Mouse (Mus musculus): ENCODE results near the gene Sgms1. TPM values are rescaled to one million over a fixed set of nuclear protein-coding genes. Genes with fewer than 3 reads are reported as not detected.

Gene Sgms1
- total RNA-seq, 2 experiments from 2014 or later: 34.3 to 50.0 TPM

DNA sequence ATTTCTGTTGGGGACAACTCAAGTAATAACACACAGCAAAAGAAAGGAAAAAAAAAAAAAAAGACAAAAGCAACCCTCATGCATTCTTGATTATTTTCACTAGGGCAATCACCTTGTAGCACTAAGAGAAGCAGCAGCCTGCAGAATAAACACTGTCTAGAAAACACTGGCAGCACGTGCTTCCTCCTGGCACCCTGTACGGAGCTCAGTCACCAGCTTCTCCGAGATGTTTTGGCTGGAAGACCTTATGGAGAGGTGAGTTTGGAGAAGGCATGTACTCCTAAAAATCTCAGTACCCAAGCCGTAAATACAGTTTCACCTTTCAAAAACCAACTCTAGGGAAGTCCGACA is 179.4 kb downstream of the Sgms1 start:
- intact Hi-C loops (cut with DNase I): no loop called here
- DNase-seq (ENCODE audit: low spot score in 2 of 2): no peak

DNA sequence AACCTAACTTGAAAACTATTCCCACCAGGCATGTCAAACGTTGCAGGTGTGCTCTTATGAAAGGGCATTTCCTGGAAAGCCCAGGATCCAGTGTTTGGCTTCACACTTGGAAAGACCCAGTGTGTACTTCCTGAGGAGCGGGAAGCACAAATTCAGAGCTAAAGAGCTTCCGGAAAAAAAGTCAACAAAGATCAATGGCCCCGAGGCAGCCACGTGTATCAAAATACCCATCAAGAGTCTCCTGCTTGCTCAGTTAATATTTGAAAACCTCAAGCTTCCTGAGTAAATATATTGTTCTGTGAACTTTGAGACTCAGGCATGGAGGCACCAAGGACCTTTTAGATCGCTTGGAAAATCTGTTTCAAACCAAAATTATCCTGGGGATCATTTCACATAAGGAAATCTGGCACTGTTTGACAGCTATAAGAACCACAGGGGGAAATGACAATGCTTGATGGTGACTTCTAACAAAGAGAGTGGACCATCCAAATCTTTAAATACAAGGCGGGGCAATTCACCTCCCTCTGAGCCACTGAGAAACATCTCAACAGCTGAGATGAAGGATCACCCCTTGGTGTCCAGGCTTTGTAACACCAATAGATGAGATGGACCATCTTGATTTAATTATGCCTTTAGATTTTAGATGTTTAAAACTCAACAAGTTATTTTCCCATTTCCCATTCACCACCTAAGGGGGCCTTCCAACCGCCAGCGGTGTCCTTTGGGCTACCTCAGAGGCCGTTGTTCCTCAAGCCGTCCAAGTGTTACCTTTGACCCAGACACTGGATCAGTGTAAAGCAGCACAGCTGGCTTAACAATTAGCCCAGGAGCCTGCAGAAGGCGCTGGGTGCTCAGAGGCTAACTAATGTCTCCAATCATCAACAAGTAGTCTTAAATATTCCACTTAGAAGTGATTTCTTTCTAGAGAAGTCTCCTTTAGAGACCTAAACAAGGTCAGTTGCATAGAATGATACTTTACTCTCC is 187.1 kb downstream of the Sgms1 start:
- intact Hi-C loops (cut with DNase I): no loop called here
- no peak for DNase-seq (ENCODE audit: low spot score in 2 of 2)

DNA sequence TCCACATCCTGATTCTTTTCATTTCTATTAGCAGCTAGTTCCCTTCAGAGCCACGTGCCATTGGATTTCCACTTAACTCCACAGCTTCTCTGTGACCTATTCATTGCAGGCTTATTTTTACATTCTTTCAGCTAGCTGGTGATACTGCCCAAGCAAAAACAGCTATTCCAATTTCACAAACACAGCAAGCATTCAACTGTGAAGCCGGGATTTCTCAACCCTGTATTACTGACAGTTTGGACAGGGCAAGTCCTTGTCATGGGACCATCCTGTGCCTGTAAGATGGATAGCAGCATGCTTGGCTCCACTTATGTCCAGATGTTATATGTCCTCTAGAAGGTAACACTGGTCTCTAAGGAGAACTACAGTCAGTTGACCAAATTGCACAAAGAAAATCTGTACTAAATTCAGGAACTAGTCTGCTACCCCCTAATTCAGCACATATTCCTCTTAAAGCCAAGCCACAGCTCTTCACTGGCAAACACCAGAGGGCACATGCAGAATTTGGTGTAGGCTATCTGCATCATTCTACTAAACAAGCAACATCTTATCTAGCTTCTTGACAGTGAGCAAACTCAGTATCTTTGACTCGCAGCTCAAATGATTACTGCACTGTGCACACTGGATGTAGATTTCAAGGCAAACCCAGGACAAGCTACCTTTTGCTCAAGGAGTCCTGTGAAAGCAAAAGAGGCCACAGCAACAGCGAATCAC is 189.5 kb downstream of the Sgms1 start:
- DNase-seq (ENCODE audit: low spot score in 2 of 2): no peak
- intact Hi-C loops (cut with DNase I): no loop called here

DNA sequence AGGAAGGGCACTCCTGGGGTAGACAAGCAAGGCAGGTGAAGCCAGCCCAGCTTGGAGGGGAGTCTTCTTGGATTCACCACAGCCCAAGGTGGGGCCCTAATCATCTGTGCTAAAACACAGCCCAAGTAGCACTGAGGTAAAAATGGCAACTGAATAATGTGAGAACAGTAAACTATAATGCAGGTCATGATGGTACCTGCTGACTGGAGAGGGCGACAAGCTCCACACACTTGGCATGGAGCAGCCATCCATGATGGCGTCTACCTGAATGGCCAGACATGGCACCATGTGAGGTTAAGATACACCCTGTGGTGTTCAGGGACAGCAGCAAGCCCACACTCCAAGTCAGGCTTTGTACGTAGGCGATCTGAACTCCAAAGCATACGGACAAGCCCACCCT is 190.4 kb downstream of the Sgms1 start:
- DNase-seq (ENCODE audit: low spot score in 2 of 2): no peak
- intact Hi-C loops (cut with DNase I): no loop called here

DNA sequence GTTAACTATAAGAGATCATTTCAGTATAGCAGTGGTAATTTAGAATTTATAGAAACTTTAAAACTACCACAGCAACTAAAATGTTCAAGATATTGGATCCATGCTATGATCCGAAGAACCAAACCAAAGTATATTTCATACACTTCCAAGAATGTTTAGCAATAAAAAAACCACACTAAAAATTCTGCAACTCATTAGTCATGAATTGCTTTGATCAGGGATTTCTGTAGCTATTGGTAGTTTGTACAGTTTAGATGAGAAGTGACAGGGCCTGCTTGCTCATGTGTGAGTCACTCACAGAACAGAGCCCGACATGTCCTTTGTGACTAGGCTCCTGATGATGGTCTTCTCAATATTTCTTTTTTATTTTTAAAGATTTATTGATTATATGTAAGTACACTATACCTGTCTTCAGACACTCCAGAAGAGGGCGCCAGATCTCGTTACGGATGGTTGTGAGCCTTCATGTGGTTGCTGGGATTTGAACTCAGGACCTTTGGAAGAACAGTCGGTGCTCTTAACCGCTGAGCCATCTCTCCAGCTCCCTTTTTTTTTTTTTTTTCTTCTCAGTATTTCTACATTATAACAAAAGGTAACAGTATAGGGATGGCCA is 190.9 kb downstream of the Sgms1 start:
- DNase-seq (ENCODE audit: low spot score in 2 of 2): no peak
- intact Hi-C loops (cut with DNase I): no loop called here

DNA sequence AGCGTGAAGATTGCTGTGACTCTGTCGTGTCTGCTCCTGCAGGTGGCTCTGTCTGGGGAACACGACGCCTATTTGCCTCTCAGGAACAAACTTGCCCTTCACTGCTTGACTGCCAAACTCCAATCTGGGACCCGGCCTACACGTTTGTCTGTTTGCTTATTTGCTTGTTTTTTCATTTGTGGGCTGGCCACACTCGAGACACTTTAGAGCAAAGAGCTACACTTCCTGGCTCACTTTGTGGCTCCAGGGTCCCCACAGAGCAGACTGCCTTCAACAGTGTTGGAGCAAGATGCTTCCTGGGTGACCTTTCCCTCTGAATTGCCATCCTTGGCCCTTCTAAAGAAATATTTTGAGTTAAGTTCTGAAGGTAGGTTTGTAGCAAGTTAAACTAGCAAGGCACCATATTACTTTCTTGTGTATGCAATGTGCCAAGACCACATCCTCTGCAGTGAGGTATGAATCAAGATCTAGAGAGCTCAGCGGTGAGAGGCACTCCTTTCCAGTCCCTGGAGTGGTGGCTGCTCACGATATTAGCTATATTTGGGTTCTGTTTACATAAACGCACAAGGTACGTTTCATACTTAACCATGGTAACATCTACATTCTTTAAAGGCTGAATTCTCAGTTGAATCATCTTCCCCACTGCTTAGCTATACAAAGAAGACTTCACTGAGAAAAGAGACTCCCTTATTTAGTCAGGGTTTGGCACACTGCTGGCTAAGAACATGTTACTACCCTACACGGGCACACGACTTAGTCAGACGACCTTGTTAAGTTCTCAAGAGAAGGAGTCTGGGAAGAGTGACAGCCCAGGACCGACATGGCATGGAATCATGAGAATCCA is 192.3 kb downstream of the Sgms1 start:
- intact Hi-C loops (cut with DNase I): no loop called here
- no peak for DNase-seq (ENCODE audit: low spot score in 2 of 2)

DNA sequence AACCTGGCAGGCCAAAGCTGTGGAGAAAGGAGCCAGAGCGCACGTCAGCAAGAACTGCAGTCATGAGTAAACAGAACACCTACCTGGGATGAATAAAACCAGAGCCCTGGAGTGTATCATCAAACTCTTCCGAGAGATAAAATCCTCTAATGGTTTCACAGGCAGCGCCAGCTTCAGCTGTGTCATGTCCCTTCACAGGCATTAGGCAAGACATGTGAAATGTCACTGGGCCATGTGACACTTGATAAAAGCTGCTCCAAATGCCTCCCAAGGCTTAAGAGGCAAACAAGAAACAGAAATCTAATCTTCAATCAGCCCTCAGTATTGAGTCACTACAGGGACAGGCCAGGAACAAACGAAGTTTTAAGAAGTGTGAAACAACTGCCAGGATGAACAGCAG is 193.3 kb downstream of the Sgms1 start:
- DNase-seq (ENCODE audit: low spot score in 2 of 2): no peak
- intact Hi-C loops (cut with DNase I): no loop called here

DNA sequence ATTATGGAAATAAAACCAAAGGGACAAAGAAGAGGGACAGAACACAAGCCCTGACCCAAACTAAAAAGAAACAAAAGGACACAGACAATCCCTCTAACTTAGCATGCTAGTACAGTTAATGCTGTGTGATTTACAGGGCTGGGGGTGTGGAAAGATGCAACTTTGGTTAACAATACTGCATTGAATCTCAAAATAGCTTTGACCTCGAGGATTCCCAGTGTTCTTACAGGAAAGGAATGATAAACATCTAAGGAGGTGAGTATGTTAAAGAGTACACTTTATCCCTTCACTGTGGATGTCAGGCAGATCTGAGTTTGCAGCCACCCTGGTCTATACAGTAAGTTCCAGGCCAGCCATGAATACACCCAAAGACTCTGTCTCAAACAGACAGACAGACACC is 194.7 kb downstream of the Sgms1 start:
- intact Hi-C loops (cut with DNase I): no loop called here
- DNase-seq (ENCODE audit: low spot score in 2 of 2): no peak

DNA sequence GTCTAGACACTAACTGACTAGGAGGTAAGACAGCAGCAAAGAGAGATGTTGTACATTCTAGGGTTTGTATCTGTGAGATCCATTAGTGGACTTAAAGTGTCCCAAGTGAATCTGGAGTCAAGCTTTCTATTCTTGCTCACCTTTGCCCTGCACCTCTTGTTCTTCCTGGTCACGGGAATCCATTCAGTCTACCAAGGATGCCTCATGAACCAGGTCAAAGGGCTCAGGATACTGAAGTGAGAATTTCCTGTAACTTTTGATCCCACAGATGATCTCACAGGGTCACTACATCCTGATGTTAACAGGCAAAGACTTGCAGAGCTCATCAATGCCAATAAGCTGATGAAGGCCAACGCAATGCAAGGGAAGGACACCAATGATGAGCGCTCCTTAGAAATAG is 195.4 kb downstream of the Sgms1 start:
- intact Hi-C loops (cut with DNase I): no loop called here
- no peak for DNase-seq (ENCODE audit: low spot score in 2 of 2)

DNA sequence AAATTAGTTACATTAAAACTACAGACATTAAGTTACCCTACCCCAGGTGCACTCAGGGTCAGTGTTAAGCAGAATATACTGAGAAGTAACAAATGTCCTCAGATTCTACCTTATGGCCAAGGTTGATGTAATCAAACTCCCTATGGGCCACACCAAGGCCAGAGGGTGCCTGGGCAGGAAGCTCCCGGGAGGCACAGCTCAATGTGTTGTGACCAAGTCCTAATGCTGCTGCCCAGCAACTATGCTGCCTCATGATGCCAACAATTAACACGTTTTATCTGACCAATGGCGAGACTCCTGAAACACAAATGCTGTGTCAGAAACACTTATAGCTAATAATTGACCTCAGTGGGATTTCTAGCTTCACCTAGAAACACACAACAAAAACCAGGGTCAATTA is 197.9 kb downstream of the Sgms1 start:
- DNase-seq (ENCODE audit: low spot score in 2 of 2): no peak
- intact Hi-C loops (cut with DNase I): no loop called here

DNA sequence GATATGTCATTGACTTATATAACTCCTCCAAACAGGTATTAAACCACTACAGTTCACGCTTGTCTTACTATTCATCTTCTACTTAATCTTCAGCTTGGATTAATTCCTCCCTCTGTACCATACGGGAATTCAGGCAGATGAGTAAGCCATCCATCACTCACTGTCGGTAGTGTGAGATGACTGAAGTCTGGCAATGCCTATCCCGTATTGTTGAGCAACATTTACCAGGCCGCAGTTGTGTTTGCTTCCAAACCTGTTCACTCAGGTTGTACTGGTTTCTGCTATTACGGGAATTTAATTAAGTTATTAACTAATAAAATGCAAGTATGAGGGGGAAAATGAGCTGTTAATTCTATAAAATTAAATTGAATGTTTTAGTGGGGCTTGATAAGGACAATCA is 199.6 kb downstream of the Sgms1 start:
- no peak for DNase-seq (ENCODE audit: low spot score in 2 of 2)
- intact Hi-C loops (cut with DNase I): no loop called here

DNA sequence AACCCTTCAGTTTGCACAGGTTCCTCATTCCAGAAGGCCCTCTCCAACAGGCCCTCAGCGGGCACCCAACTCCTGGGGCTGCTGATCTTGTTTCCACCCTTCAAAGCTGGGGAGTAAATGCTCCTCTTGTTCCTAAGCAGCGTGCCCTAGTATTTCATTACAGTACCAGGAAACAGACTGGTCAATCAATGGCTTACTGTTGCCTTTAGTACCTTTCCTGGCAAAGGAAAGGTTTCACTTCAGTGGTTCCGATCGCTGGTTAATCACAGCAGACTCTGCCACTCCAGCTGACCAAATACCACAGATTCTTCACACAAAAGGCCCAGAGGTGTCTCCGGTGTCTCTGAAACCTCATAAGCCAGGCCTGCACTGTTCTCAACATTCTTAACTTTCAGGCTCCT is 200.5 kb downstream of the Sgms1 start:
- intact Hi-C loops (cut with DNase I): no loop called here

DNA sequence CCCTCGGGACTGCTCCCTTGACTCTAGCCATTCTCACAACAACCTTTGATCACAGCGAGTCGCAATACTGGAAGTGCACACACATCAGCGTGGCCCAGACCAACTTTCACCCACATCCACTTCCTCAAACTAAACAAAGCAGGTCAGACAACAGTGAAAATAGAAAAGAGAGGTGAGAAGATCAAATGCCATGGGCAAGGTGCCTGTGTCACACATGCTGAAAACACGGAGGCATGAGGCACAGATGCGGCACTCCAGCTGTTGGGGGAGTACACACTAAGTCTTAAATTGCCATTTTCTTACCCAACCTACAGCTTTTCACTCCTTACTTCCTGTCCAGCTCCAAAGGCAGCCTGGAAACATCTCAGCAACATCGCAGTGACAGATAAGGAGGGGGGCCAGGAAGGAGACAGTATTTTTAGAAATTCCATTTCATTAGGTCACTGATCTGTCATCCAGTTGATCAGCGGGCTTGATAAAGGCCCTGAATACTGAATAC is 202.9 kb downstream of the Sgms1 start:
- intact Hi-C loops (cut with DNase I): no loop called here
- no peak for DNase-seq (ENCODE audit: low spot score in 2 of 2)

More for the DNA sequence above, 200.5 kb downstream of the Sgms1 start:
- DNase-seq (ENCODE audit: low spot score in 2 of 2): no peak

DNA sequence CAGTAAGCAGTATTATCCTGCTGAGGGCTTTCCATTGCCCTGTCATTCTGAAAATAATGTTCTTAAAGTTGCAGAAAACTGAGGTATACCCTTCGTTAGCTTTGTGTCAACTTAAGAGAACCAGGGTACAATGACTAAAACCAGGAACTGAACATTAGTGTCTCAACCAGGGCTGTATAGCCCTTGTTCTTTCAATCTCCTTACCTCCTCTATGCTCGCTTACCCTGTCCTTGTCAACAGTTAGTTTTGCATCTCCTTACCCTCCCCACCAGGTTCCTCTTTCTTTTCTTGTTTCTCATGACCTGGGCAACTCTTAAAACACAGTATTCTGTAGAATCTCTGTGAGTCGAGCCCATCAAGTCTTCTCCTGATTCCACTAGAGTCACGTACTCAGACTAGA is 206.5 kb downstream of the Sgms1 start:
- no peak for DNase-seq (ENCODE audit: low spot score in 2 of 2)
- intact Hi-C loops (cut with DNase I): no loop called here

DNA sequence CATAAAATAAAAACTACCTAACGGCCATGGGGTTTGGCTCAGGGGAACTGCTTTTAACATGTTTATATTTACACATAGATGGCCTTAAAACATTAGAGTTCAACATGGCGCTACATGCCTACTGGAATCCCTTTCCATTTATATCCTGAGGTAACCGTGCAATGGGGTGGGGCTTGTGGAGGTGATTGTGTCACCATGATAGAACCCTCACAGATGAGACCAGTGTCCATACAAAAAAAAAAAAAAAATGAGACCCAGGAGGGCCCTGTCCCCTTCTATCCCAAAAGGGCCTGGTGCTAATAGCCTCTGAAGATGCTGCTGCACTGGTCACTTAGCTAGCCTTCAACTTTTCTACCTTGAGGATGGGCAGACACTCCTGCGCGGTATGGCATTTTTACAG is 207.0 kb downstream of the Sgms1 start:
- DNase-seq (ENCODE audit: low spot score in 2 of 2): no peak
- intact Hi-C loops (cut with DNase I): no loop called here

DNA sequence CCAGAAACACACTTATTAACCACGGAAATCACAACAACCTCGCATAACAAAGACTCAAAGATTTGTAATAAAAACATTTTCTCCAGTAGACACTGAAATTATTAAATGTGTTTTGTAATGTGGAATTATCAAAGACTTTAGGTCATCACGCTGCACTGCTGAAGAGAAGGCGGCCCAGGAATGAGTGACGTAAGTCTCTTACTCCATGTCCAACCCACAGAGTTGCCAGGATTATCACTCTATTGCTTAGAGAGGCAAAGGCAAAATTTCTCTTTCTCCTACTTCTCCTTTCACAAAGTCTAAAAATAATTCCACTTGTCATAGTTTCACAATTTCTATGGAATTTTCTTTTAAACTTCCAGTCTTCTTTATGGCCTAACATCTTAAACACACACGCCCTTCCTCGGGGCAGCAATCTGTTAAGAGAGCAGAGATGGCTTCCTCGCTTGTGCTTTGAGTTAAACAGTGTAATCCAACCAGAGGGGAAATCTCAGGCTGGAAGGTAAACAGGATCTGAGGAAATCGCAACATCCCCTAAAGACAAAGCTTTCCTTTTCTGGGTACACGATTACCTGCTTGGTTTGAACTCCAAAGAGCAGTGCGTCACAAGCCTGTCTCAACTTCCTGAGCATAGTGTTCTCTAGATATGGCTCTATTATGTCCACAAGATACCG is 207.7 kb downstream of the Sgms1 start:
- DNase-seq (ENCODE audit: low spot score in 2 of 2): no peak
- intact Hi-C loops (cut with DNase I): no loop called here

DNA sequence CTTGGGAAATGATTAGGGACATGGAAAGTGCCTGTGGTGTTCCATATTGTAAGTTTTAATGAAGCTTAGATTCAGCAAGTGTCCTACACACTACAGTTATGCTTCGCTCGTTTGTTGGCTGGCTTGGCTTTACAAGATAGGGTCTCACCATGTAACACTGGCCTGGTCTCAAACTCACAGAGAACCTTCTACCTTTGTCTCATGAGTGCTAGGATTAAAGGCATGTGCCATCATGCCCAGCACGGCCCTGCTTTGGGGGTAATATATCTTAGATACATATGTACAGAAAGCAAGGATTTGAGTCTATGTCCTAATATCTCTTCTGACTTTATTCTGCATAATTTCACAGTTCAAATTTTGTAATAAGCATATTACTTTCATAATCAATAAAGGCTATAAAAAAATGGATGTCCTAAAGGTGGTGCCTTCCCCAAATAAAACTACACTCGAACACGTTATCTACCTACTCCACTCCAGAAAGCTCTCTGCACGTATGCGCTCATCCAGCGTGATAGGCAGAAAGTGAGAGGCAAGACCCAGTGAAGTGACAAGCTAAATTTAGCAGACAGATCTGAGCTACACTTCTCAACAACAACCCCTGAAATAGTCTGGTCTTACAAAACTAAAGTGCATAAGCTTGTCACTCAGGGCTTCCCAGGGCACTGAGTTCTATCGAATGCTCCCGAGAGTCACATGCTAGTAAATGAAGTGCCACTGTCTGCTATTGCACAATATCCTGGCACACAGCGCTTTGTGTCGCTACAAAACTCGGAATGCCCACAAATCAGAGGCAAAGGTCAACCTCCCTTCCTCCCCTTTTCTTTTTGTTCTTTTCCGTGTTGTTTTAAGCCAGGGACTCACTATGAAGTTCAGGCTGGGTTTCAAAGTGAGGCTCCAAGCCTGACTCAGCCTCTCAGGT is 208.5 kb downstream of the Sgms1 start:
- intact Hi-C loops (cut with DNase I): no loop called here
- DNase-seq (ENCODE audit: low spot score in 2 of 2): no peak

DNA sequence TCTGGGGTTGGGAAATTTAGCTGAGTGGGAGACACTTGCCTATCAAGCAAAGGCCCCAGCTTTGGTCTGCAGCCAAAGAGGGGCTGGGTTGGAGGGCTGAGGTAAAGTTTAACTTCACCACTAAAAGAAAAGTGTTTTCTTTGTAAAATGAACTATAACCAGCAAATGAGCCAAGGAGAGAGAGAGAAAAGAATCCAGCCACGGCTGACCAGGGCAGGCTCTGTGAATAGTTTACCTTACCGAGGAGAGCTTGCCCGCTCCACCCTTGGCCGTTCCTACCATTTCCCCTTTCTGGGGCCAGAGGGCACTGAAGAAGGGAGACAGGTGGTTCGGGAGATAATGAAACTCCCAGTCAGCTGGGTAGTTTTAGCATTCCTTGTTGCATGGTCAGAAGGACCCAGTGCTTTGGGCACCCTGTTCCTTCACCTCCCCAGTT is 209.5 kb downstream of the Sgms1 start:
- DNase-seq (ENCODE audit: low spot score in 2 of 2): no peak
- intact Hi-C loops (cut with DNase I): no loop called here

Measured in left cerebral cortex, postnatal 14 days (tissue).